Mouse (Mus musculus) monocyte, adult 2 months (primary cell): ENCODE results near the gene Obsl1.

Experiments
- DNase-seq, 2 experiments: peaks; one replicate each; pipeline ENCODE4 v3.0.0; 2022; ENCODE audit warnings: low spot score in 2 of 2, low read depth in 1 of 2

Obsl1 gene

GRCm38 (mm10) chr1:75505956-75506831 lies at the start of gene Obsl1:
Gene Obsl1 (minus strand): TSS chr1:75506452.
- DNase-seq: no peak

DNA sequence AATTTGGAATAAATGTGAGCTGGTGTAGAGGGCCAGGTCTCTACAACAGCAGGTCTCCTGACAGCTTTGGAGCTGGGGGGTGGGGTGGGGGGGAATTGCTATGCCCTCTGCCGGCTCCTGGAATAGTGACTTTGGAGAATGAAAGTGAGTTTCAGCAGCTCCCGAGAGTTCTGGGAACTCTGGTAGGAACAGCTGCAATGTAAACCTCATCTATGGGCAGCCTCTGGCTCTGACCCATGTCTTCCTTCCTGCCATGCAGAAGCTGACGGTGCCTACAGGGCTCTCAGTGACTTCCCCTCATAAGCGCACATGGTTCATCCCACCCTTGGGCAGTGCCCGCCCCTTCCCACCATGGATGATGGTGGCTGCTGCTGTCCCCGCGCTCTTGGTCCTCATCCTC lies 49.4 kb upstream of the Obsl1 start:
- no peak for DNase-seq

DNA sequence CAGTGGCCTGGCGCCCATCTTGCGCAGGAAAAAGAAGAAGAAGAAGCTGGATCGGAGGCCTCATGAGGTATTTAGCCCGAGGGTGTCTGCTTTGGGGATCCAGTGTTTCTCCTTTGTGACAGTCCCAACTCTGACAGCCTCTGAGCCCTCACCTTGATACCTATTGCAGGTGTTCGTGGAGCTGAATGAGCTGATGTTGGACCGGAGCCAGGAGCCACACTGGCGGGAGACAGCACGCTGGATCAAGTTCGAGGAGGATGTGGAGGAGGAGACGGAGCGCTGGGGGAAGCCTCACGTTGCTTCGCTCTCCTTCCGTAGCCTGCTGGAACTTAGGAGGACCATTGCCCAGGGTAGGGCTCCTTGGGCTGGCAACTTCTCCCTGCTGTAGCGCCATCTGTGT lies 44.3 kb upstream of the Obsl1 start:
- no peak for DNase-seq

- no peak for DNase-seq
Observed at GRCm38 (mm10) chr1:75549289-75550279, 43.3 kb upstream of the Obsl1 start.

DNA sequence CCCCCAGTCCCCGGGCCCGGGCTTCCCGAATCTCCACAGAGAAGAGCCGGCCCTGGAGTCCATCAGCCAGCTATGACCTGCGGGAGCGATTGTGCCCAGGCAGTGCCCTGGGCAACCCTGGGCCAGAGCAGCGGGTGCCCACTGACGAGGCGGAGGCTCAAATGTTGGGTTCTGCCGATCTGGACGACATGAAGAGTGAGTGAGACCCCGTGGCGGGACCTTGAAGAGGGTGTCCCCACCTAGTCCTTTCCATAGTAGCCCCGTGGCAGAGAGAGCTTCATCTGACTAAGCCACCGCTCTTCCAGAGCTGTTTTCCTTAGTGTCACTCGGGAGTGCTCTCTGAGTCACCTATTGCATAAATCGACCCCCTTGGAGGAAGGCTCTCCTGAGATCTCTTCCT lies 42.6 kb upstream of the Obsl1 start:
- no peak for DNase-seq

- DNase-seq: no peak
Observed at GRCm38 (mm10) chr1:75548083-75548482, 41.8 kb upstream of the Obsl1 start.

DNA sequence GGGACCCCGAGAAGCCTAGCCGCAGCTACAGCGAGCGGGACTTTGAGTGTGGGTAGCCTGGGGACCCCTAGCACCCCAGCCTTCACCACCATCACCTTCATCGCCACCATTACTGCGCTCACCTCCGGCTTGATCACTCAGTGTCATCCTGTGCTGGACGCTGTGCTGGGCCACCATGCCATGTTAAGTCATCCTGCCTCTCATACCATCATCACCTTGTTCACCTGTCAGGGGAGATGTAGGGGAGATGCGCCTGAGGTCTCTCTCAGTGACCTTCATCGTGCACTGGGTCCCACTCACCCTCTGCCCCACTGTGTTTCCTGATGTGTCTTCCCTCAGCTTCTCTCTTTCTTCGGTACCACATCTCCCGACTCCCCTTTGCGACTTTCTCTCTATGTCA lies 41.1 kb upstream of the Obsl1 start:
- no peak for DNase-seq

DNA sequence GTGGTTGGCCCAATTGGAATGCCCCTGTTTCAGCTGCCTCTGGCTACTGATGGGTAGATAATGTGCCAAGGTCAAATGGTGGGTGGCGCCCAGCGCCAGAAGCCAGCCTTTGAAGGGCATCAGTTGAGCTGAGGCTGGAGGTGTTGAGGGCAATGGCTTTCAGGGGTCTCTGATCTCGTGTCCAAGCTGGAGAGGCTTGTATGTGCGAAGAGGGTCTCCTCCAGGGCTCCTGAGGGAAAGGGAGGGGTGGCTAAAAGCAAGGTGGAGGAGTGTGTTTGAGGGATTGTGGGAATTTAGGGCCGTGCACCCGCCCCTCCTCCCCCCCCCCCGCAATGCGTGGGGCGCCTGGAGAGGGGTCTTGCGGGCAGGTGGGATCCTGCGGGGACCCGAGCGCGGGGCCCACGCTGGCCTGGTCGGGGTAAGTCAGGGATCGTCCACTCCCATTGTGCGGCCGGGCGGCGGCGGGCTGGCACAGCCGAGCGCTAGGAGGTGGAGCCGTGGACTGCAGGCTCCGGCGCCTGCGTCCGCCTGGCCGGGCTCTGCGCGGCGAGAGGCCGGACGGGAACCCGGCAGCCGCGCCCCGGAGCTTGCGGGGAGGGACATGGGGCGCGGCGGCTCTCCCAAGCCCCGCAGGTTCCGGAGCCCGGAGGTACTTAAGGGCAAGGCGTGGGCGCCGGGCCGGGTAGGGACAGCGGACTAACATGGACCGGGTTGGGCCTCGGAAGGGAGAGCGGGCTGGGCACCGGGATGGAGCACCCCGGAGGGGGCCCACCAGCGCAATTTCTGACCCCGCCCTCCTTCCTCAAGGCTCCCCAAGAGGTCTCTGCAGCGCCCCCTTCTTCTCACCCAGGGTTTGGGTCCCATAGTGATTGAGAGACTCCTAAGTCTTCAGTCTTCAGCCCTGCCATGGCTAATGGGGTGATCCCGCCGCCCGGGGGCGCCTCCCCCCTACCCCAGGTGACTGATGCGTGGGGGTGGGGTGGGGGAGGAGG lies 40.0 kb upstream of the Obsl1 start, which contains the start of gene Slc4a3:
Gene Slc4a3, plus strand, starts transcription at position 302 of the 992 bp plus-strand sequence.
- DNase-seq: no peak

DNA sequence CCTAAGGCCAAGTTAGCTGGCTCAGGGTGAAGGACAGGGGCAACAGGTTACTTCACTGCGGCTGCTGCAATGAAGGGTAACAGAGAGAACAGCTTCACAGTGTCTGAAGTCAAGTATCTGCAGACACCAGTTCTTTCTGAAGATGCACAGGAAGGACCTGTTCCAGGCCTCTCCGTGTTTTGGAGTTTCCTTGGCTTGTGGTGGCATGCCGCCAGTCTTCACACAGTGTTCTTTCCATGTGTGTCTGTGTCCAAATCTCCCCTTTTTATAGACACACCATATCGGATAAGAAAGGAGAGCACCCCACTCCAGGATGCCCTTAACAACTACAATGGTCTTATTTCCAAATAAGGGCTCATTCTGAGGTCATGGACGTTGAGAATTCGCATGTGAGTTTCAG lies 38.1 kb upstream of the Obsl1 start:
- no peak for DNase-seq

DNA sequence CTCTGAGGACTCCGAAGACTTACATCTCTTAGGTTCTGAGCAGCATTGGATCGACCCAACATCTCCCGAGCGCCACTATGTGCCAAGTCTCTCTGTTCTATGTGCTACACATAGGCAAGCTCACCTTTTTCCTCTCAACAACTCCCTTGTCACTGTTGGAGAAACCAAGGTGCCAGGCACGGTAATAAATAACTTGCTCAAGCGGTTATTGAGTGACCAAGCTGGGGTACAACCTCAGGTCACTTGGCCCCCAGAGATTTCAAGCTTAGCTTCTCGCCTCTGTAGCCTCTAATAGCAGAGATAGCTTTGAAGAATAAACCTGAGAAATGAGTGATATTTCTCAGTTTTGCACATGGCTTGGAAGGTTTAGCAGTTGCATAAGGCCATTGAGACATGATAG lies 35.2 kb upstream of the Obsl1 start:
- DNase-seq: no peak

DNA sequence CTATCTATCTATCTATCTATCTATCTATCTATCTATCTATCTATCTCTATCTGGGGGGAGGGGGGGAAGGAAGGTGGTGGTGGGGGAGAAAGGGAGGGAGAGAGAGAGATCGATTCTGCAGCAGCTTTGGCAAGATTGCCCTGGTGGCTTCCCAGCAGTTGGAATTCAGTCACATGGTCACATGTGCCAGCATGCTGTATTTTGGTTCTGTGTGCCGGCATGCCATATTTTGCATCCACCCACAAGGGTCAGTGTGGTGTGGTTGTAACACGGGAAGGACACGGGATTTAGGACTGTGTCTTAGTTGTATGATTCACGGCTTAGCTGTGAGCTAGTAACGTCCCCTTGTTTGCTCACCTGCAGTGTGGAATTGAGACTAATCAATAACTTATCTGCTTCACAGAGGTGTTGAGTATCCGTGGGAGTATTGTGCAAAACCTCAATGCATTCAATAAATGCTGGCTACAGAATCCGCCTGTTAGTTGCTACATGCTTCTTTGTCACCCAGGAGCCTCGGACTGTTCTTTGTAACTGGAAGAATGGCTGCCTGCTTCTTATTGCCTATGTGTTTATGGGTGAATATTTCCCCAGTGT lies 32.4 kb upstream of the Obsl1 start:
- no peak for DNase-seq

- DNase-seq: no peak
Observed at GRCm38 (mm10) chr1:75537587-75537986, 31.3 kb upstream of the Obsl1 start.

GRCm38 (mm10) chr1:75533325-75534252 lies 27.3 kb upstream of the Obsl1 start:
- no peak for DNase-seq

DNA sequence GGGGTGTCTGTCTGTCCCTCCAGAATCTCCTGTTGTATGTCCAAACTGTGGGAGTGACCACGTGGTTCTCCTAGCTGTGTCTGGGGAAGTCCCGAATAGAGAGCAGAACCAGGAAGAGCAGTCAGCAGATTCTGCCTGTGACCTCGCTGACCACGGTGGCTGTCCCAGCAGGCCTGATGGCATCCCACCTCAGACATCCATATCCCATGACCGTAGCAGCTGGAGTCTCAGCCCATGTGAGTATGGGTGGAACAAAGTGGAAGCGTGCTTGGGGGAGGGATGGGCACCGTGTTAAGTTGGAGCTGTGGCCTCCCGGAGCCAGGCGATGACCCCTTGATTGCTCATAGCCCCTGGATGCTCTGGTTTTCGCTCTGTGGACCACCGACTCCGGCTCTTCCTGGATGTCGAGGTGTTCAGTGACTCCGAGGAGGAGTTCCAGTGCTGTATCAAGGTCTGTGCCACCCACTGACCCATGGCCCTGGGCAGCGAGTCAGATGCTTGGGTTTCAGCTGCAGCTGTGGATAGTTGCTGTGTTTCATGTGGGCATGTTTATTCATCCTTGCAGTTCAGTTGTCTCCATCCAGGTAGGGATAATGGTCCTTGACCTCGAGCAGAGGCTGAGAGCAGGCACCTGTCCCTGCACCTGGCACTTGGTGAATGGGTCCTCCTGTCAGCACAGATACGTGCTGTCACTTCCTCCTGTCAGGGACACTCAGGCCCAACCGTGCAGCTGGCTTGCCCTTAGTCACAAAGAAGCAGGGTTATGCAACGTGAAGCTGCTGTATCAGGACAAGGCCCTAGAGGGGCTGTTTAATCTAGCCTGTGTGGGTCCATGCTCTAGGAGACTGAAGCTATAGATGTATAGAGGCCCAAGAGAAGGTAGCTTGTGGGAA lies 26.3 kb upstream of the Obsl1 start:
- DNase-seq: no peak

DNA sequence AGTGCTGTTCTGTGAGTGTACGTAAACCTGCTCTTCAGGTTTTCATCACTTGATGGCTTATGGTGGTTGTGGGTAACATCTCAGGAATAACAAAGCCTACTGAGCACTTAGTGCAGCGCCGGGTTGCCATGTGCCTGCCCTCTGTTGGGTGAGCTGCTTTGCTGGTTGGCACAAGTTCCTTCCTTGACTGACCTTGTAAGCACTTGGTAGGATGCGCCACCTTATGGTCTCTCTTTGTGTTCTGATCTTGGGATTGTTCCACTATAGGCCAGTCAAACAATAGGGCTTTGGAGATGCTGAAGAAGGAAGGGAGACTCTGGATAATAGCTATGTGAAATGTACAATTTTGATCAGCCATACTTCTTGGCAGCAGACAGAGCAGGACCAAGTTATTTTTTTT lies 24.3 kb upstream of the Obsl1 start:
- DNase-seq: no peak

GRCm38 (mm10) chr1:75524679-75525078 lies 18.4 kb upstream of the Obsl1 start:
- DNase-seq: peak in 1 of 2 experiments; percentile 22

- DNase-seq: peak; percentile 88 to 91
Observed at GRCm38 (mm10) chr1:75521321-75522031, 15.2 kb upstream of the Obsl1 start, which contains the start of gene Stk11ip. Gene Stk11ip (plus strand): TSS chr1:75521529.
